Mouse (Mus musculus): ENCODE measurements around the gene Fgf12.

DNA sequence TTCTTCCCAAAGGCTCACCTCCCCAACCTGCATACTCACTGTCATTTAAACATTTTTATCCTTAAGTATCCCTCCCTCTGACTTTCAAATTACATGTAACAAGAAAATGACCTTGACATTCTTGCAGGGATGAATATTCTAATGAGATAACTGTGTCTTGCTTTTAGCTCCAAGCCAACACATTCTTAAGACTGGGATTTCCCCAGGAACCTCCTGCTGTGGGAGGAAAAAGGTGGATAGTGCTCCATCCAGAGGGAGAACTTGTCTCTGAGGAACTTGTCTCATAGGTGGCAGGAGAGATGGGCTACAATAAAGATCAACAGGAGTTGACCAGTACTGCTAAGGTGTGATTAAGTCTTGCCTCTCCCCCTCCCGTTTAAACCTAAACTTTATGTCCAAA is 540.5 kb downstream of the Fgf12 start:
- TF ChIP-seq CTCF (IDR thresholded peaks at IDR 0.05; ENCODE audit: borderline replicate concordance, extremely low read depth, insufficient read depth, insufficient read length) = no peak
- no peak for TF ChIP-seq POLR2A (IDR thresholded peaks at IDR 0.05; ENCODE audit: borderline replicate concordance, extremely low read depth, insufficient read depth, insufficient read length, poor library complexity, severe bottlenecking)
